21 mouse cellular contexts compared by ENCODE assay signal in genomic region chr3:89569707-89570324, GRCm38 (mm10). TPM values are rescaled to one million over a fixed set of nuclear protein-coding genes. Genes with fewer than 3 reads are reported as not detected.
DNase-seq lines count a peak whose midpoint lies in the region; ATAC-seq and TF ChIP-seq lines count a peak whose summit lies in the region.
"Had no signal": no experiment of that assay in that cellular context is flagged by ENCODE, and none has a peak within 500 bp of the region (broad histone marks: within the 10 kb centered on the region; RNA-seq: fewer than 3 reads in every experiment).

No protein-coding gene starts in this region.

- ATAC-seq in hindbrain, postnatal 0 days, result peak; percentile 13; the same call in 1 of the 2 replicates
- ATAC-seq in liver, postnatal 0 days, result peak; percentile 21; the same call in 1 of the 2 replicates
- ATAC-seq: CD4-positive, CD25-positive, alpha-beta regulatory T cell, adult 4 months; intestine, embryonic 16.5 days had no signal

- TF ChIP-seq EP300 in liver, postnatal 0 days (IDR thresholded peaks at IDR 0.05; ENCODE audit: low read depth), result 0 out of 2 replicates have a peak, but pooled peaks have one; percentile 24

- H3K27ac ChIP-seq in hindbrain, postnatal 0 days, result peak overlapping the region; percentile 29; the same call in 1 of the 2 replicates
- no peak overlapping the region for H3K27ac ChIP-seq in hindbrain, embryonic 10.5 days
- H3K27ac ChIP-seq in liver, postnatal 0 days (ENCODE audit: low read depth), result 0 out of 2 replicates have a peak overlapping the region, but pooled peaks have one; percentile 11
- H3K27ac ChIP-seq: heart, embryonic 15.5 days; kidney, embryonic 15.5 days had no signal

- WGBS in hindbrain, postnatal 0 days, result 50% methylated on average over 7 of the region's 7 CpGs
- WGBS in hindbrain, embryonic 10.5 days, result 64% methylated on average over 7 of the region's 7 CpGs
- 17% methylated on average over 7 of the region's 7 CpGs for WGBS in liver, postnatal 0 days (ENCODE audit: insufficient replicate concordance)

- no peak overlapping the region for H3K9ac ChIP-seq in hindbrain, postnatal 0 days (replicated peaks; ENCODE audit: low read length)
- no peak overlapping the region for H3K9ac ChIP-seq in liver, postnatal 0 days (replicated peaks)
- H3K9ac ChIP-seq: heart, embryonic 15.5 days; kidney, embryonic 15.5 days had no signal

- peak; percentile 6 for DNase-seq in adrenal gland, adult 2 months
- DNase-seq in adrenal gland, adult 18-20 months (ENCODE audit: low spot score in 2 of 2), result no peak
- DNase-seq in hindbrain, postnatal 0 days (ENCODE audit: low spot score), result no peak
- no peak for DNase-seq in hindbrain, embryonic 10.5 days (ENCODE audit: low spot score)
- DNase-seq in c-Kit-positive CD71-positive TER-119-positive erythroid progenitor cells, embryonic 14.5 days (ENCODE audit: low spot score), result peak; percentile 30
- DNase-seq in liver, postnatal 0 days, result no peak
- no peak for DNase-seq in cerebellum, postnatal 25 days
- no peak for DNase-seq in embryo, embryonic 9.5 days (ENCODE audit: extremely low spot score)
- DNase-seq: adrenal gland, adult 8-10 months; cerebellum, adult 9-10 months; left cerebral cortex, postnatal 4 days; lung, adult 18-20 months; lung, postnatal 36 days; thymus, postnatal 14 days had no signal

- H3K4me3 ChIP-seq in hindbrain, postnatal 0 days (ENCODE audit: low read length), result no peak overlapping the region
- no peak overlapping the region for H3K4me3 ChIP-seq in hindbrain, embryonic 10.5 days
- H3K4me3 ChIP-seq in liver, postnatal 0 days (ENCODE audit: low read depth, low read length), result no peak overlapping the region
- H3K4me3 ChIP-seq: heart, embryonic 15.5 days; kidney, embryonic 15.5 days had no signal

- no peaks in the 10 kb centered on the region for H3K9me3 ChIP-seq in hindbrain, postnatal 0 days (ENCODE audit: low read length)
- H3K9me3 ChIP-seq in hindbrain, embryonic 10.5 days, result no peaks in the 10 kb centered on the region
- no peaks in the 10 kb centered on the region for H3K9me3 ChIP-seq in liver, postnatal 0 days (ENCODE audit: low read length)
- H3K9me3 ChIP-seq: G1E; heart, embryonic 15.5 days; kidney, embryonic 15.5 days had no signal

- no peak overlapping the region for H3K4me2 ChIP-seq in hindbrain, postnatal 0 days (ENCODE audit: low read depth, low read length)
- H3K4me2 ChIP-seq in liver, postnatal 0 days (ENCODE audit: low read depth, low read length), result 0 out of 2 replicates have a peak overlapping the region, but pooled peaks have one; percentile 26
- H3K4me2 ChIP-seq: heart, embryonic 15.5 days; kidney, embryonic 15.5 days had no signal

- no peaks in the 10 kb centered on the region for H3K27me3 ChIP-seq in hindbrain, postnatal 0 days (ENCODE audit: insufficient read depth, low read length)
- no peaks in the 10 kb centered on the region for H3K27me3 ChIP-seq in hindbrain, embryonic 10.5 days (ENCODE audit: insufficient read depth, poor library complexity, severe bottlenecking)
- H3K27me3 ChIP-seq in liver, postnatal 0 days (ENCODE audit: insufficient read depth, low read length), result 0 out of 2 replicates have a peak, but pooled peaks cover 2% of the 10 kb centered on the region
- H3K27me3 ChIP-seq: kidney, embryonic 15.5 days had no signal

- 0 out of 2 replicates have a peak, but pooled peaks cover 7% of the 10 kb centered on the region for H3K4me1 ChIP-seq in hindbrain, postnatal 0 days (ENCODE audit: insufficient read depth, low read length)
- peaks cover 13% of the 10 kb centered on the region; the same call in 1 of the 2 replicates for H3K4me1 ChIP-seq in hindbrain, embryonic 10.5 days (replicated peaks)
- no peaks in the 10 kb centered on the region; the same call in 1 of the 2 replicates for H3K4me1 ChIP-seq in liver, postnatal 0 days (ENCODE audit: insufficient read depth)
- H3K4me1 ChIP-seq: heart, embryonic 15.5 days had no signal

- H3K36me3 ChIP-seq in hindbrain, postnatal 0 days (ENCODE audit: insufficient read depth, low read length), result no peaks in the 10 kb centered on the region; the same call in 1 of the 2 replicates
- no peaks in the 10 kb centered on the region for H3K36me3 ChIP-seq in hindbrain, embryonic 10.5 days
- H3K36me3 ChIP-seq in liver, postnatal 0 days (replicated peaks; ENCODE audit: insufficient read depth, low read length), result no peaks in the 10 kb centered on the region
- H3K36me3 ChIP-seq: G1E; heart, embryonic 15.5 days; kidney, embryonic 15.5 days had no signal

- TF ChIP-seq CTCF in hindbrain, postnatal 0 days (IDR thresholded peaks at IDR 0.05; ENCODE audit: low read depth), result no peak
- no peak for TF ChIP-seq CTCF in liver, postnatal 0 days (IDR thresholded peaks at IDR 0.05; ENCODE audit: low read depth)

RNA-seq across cellular contexts. Expression of gene Kcnn3, which starts 49.9 kb away (rescaled TPM):
- 1 to 10 TPM; 3.1 to 5.2 TPM for total RNA-seq in adrenal gland, adult 2 months (2021)
- polyA plus RNA-seq in adrenal gland, adult 2 months (2012; rRNA removed), result 1.7 and 2.0 TPM in 2 replicates
- total RNA-seq in adrenal gland, adult 18-20 months (2021), result 1 to 10 TPM; 2.7 to 3.8 TPM
- total RNA-seq in hindbrain, postnatal 0 days (2014; rRNA removed), result 20.8 and 27.3 TPM in 2 replicates
- 7.2 and 7.4 TPM in 2 replicates for polyA plus RNA-seq in hindbrain, postnatal 0 days (2015; fragmentation: Nextera tagmentation; extraction: Ambion mirVana)
- 1.2 TPM in 2 replicates for polyA plus RNA-seq in hindbrain, embryonic 10.5 days (2016; fragmentation: Nextera tagmentation; extraction: Ambion mirVana)
- 0.04 TPM in 2 replicates for polyA plus RNA-seq in liver, postnatal 0 days (2015; fragmentation: Nextera tagmentation; extraction: Ambion mirVana)
- total RNA-seq: granulocyte monocyte progenitor cell, adult 5-6 weeks; hematopoietic stem cell, adult 5-6 weeks had no signal
- polyA plus RNA-seq: CD4-positive, CD25-positive, alpha-beta regulatory T cell, adult 4 months; G1E had no signal

Comparison
In these comparisons a context has a peak if more than half of its experiments do, and no peak if none do; other contexts are left out.
1. DNase-seq: peak in adrenal gland, adult 2 months (single experiment) and c-Kit-positive CD71-positive TER-119-positive erythroid progenitor cells, embryonic 14.5 days (single experiment); none in adrenal gland, adult 18-20 months (0 of 2), hindbrain, postnatal 0 days (single experiment), hindbrain, embryonic 10.5 days (single experiment), liver, postnatal 0 days (single experiment), cerebellum, postnatal 25 days (0 of 2) and embryo, embryonic 9.5 days (single experiment).